Mouse (Mus musculus) urinary bladder, postnatal 0 days (tissue): ENCODE data around the gene Olfr720. TPM values are rescaled to one million over a fixed set of nuclear protein-coding genes. Genes with fewer than 3 reads are reported as not detected.

Experiments used
- polyA plus RNA-seq: library from polyadenylated mRNA; unstranded; fragments of >200 nt; fragmentation: Nextera tagmentation; extraction: Ambion mirVana; gene quantifications from 2 replicates; pipeline ENCODE4 v1.2.1, GENCODE M21; 2015

The Olfr720 gene
- not detected in 2 replicates for polyA plus RNA-seq

DNA sequence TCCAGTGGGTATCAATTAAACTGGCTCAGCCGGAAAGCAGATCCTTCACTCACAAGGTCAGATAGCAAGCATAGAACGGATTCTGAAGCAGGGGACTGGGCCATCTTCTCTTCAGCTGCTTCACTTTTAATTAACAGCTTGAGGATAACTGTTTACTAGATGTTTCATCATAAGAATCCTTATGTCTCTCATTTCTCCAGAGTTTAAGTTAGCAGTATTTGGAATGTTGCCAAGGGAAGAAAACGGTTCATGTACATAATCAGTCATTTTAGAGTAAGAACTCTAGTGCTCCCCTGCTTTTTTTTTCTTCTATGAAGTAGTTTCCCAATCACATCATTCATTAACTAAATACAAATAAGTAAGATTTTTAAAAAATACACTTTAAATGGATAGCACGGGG, at the start of gene Olfr720:
TSS of gene Olfr720 (minus strand) at position 101 of the 400 bp plus-strand sequence.

Other genes starting within 250 kb of the Olfr720 start
- 2.6 and 3.2 TPM in 2 replicates for gene Atxn7, start 225.4 kb downstream of the Olfr720 start, polyA plus RNA-seq
- 132 and 144 TPM in 2 replicates for gene Thoc7, start 225.0 kb downstream of the Olfr720 start, polyA plus RNA-seq
- gene Psmd6, start 65.9 kb downstream of the Olfr720 start, polyA plus RNA-seq = 178 and 193 TPM in 2 replicates
- gene Olfr31, start 136.0 kb upstream of the Olfr720 start, polyA plus RNA-seq = not detected in 2 replicates
- gene Il3ra, start 159.4 kb upstream of the Olfr720 start, polyA plus RNA-seq = 6.8 and 7.2 TPM in 2 replicates
- not detected in 2 replicates for gene Olfr721-ps1, start 214.5 kb upstream of the Olfr720 start, polyA plus RNA-seq